Mouse (Mus musculus) liver, postnatal 0 days (tissue): Measurements from ENCODE around the gene Rgl1. TPM values are rescaled to one million over a fixed set of nuclear protein-coding genes. Genes with fewer than 3 reads are reported as not detected.
A peak's percentile ranks its signal among the peaks of the same experiment; 100 is the strongest.

ENCODE experiments used
- ATAC-seq: fragments of 200-750 bp; cut with Nextera tagmentation; 2 replicates; pipeline ENCODE4 v1.8.0; 2017; ENCODE audit warnings: mild to moderate bottlenecking, moderate library complexity
- DNase-seq: peaks from one replicate; pipeline ENCODE4 v3.0.0-alpha.2; 2016
- H3K27ac ChIP-seq: fragments of 300-500 bp; sonication (generic); 2 replicates; pipeline ENCODE4 v1.5.1; 2014; ENCODE audit warnings: antibody characterized with exemption, moderate library complexity, mild to moderate bottlenecking, low read depth
- H3K27me3 ChIP-seq: fragments of 300-500 bp; sonication (generic); 2 replicates; pipeline ENCODE4 v1.6.1; 2014; ENCODE audit warnings: low read length, control low read depth, mixed read lengths; ENCODE audit not compliant: insufficient read depth
- H3K36me3 ChIP-seq: fragments of 300-500 bp; sonication (generic); replicated peaks from 2 replicates; pipeline ENCODE4 v1.6.1; 2014; ENCODE audit warnings: mild to moderate bottlenecking, control low read depth, low read length, moderate library complexity, mixed read lengths; ENCODE audit not compliant: insufficient read depth
- H3K4me1 ChIP-seq: fragments of 300-500 bp; sonication (generic); 2 replicates; pipeline ENCODE4 v1.6.1; 2014; ENCODE audit warnings: antibody characterized with exemption, mild to moderate bottlenecking, control low read depth; ENCODE audit not compliant: insufficient read depth
- H3K4me2 ChIP-seq: fragments of 300-500 bp; sonication (generic); 2 replicates; pipeline ENCODE4 v1.6.1; 2014; ENCODE audit warnings: low read depth, mild to moderate bottlenecking, low read length, moderate library complexity, mixed read lengths
- H3K4me3 ChIP-seq: fragments of 300-500 bp; sonication (generic); 2 replicates; pipeline ENCODE4 v1.5.1; 2014; ENCODE audit warnings: low read depth, low read length
- H3K9ac ChIP-seq: fragments of 300-500 bp; sonication (generic); replicated peaks from 2 replicates; pipeline ENCODE4 v1.6.1; 2014; ENCODE audit warnings: mild to moderate bottlenecking, moderate library complexity
- H3K9me3 ChIP-seq: fragments of 300-500 bp; sonication (generic); 2 replicates; pipeline ENCODE4 v1.6.1; 2016; ENCODE audit warnings: mild to moderate bottlenecking, control low read depth, low read length, mixed read lengths
- CTCF ChIP-seq: sonication (generic); IDR thresholded peaks from 2 replicates; pipeline ENCODE4 v1.5.1; 2016; ENCODE audit warnings: antibody characterized with exemption, low read depth
- EP300 ChIP-seq: IDR thresholded peaks from 2 replicates; pipeline ENCODE4 v1.6.1; 2016; ENCODE audit warnings: antibody characterized with exemption, low read depth, mild to moderate bottlenecking
- WGBS: fragments of 180-500 bp; shearing (Covaris S2); extraction: QIAGEN DNeasy Blood & Tissue Kit; methylation state at CpG from one replicate; pipeline ENCODE4 v1.1.7; 2014; ENCODE audit not compliant: insufficient replicate concordance; 5-methylcytosine and 5-hydroxymethylcytosine counted together
- polyA plus RNA-seq: library from polyadenylated mRNA; unstranded; fragments of >200 nt; fragmentation: Nextera tagmentation; extraction: Ambion mirVana; gene quantifications from 2 replicates; pipeline ENCODE4 v1.2.1, GENCODE M21; 2015

Rgl1 gene
- polyA plus RNA-seq, 1 experiment from 2014 or later, result 16.2 TPM

DNA sequence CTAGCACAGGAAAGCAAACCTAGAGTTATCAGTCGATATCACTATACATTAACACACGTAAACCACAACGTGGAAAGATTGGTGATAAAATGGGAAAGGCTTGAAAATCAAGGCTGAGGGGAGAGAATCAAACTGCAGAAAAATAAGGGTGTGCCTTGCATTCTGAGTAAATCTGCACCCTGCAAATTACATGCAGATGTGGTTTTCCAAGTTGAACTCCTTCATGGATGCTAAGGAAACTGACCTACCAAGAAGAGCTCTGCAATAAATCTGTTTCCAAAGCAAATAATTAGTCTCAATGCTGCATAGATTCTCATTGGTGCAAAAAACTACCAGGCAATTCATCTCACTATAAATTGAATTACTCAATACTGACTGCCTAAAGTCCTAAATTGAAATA, 178.7 kb downstream of the Rgl1 start:
- Histone ChIP-seq H3K27ac (no peak overlapping the region), H3K9me3 (no peaks in the 10 kb centered on the region), H3K4me1 (peaks cover 26% of the 10 kb centered on the region), H3K36me3 (0 out of 2 replicates have a peak, but pooled peaks cover 6% of the 10 kb centered on the region), H3K27me3 (no peaks in the 10 kb centered on the region), H3K4me2 (no peak overlapping the region), H3K9ac (no peak overlapping the region), H3K4me3 (no peak overlapping the region)
- no peak for DNase-seq
- 63% methylated on average over 3 of the region's 3 CpGs for WGBS
- TF ChIP-seq EP300 (no peak), CTCF (no peak)
- ATAC-seq, result no peak

DNA sequence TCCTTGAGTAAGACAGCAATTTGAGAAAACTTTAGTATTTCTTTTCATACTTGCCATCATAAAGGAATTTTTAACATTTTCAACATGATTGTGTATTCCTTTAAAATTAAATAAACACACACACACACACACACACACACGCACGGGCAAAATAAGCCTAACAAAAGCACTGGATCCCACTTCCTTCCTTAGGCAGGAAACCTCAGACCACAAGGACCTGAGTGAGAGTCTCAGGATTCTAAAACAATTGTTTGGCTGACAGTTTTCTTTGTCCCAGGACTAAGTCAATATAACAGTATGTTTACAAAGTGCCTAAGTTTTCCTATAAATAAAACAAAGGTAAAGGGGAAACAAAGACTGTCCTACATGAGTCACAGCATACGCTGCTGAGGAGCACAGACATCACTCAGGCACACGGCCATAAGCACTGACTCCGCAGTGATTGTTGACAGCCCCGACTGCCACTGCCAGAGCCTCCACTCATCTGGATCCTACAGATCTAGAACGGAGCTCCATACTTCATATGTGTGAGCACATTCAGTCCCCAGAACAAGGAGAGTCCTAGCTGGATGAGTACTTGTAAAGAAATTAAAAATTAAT, 180.7 kb downstream of the Rgl1 start:
- Histone ChIP-seq H3K27me3 (no peaks in the 10 kb centered on the region), H3K9me3 (no peaks in the 10 kb centered on the region), H3K4me3 (no peak overlapping the region), H3K9ac (no peak overlapping the region), H3K27ac (no peak overlapping the region), H3K4me2 (no peak overlapping the region), H3K4me1 (peaks cover 18% of the 10 kb centered on the region; the same call in 1 of the 2 replicates), H3K36me3 (0 out of 2 replicates have a peak, but pooled peaks cover 6% of the 10 kb centered on the region)
- no peak for DNase-seq
- ATAC-seq, result no peak
- TF ChIP-seq CTCF (no peak), EP300 (no peak)
- 35% methylated on average over 7 of the region's 7 CpGs for WGBS

DNA sequence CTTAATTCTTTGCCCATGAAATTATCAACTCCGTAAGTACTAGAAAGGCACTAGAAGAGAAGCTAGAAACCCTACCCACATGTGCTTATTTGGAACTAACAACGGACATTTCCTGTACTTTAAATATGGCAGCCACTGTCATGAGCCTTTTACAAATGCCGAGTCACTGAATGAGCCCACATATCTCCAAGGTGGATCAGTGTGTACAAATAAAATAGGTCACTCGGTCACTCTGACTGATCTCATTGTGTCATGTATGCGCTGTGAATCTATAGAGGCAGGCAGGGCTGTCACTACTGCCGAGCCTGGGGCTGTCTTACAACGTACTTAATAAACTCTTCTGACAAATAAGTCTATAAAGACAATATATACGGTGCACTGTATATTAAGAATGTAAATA, 181.2 kb downstream of the Rgl1 start:
- Histone ChIP-seq H3K4me1 (peaks cover 14% of the 10 kb centered on the region; the same call in 1 of the 2 replicates), H3K9ac (no peak overlapping the region), H3K4me3 (no peak overlapping the region), H3K9me3 (no peaks in the 10 kb centered on the region), H3K27ac (no peak overlapping the region), H3K27me3 (no peaks in the 10 kb centered on the region), H3K36me3 (0 out of 2 replicates have a peak, but pooled peaks cover 6% of the 10 kb centered on the region), H3K4me2 (no peak overlapping the region)
- 31% methylated on average over 8 of the region's 8 CpGs for WGBS
- no peak for DNase-seq
- TF ChIP-seq EP300, result no peak
- no peak for TF ChIP-seq CTCF
- peak; percentile 73 for ATAC-seq

DNA sequence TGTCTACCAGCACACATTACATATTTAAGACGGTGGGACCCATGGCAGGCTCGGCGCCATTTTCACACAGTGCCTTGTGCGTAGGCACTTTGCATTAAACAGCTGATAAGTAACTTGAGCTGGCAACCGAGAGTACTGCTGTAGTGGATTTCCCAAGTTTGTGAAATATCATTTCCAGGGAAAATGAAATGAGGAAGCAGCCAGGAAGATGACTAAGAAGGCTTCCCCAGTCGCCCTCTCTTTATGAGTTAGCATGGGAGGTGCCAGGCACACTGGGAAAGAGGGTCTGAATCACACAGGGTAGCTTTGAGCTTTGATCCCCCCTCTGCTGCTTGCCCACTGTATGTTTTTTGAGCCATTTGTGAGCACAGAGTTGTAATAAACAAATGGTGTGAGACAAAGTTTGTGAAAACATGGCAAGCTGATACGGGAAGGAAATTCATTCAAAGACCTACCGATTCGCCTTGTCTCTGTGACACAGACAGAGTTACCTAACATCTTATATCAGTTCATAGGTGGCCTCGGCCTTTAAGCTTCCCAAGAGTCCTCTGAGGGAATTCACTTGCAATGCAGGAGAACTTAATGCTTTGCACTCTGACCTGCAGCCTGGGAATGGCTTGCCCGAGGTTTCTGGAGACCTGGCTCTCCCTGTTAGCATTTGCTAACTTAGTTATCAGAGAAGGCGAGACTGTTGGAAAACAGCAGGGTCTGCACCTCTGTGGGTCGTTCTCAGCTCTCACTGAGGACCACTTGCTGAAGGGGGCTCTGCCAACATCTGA, 184.8 kb downstream of the Rgl1 start:
- Histone ChIP-seq H3K27ac (peak overlapping the region; percentile 22; the same call in 1 of the 2 replicates), H3K4me1 (peaks cover 12% of the 10 kb centered on the region), H3K9me3 (no peaks in the 10 kb centered on the region), H3K4me3 (no peak overlapping the region), H3K36me3 (0 out of 2 replicates have a peak, but pooled peaks cover 5% of the 10 kb centered on the region), H3K27me3 (no peaks in the 10 kb centered on the region), H3K4me2 (no peak overlapping the region), H3K9ac (no peak overlapping the region)
- DNase-seq (no peak), ATAC-seq (0 out of 2 replicates have a peak, but pooled peaks have one; percentile 19)
- TF ChIP-seq CTCF, result no peak
- no peak for TF ChIP-seq EP300
- WGBS, result 61% methylated on average over 13 of the region's 13 CpGs

DNA sequence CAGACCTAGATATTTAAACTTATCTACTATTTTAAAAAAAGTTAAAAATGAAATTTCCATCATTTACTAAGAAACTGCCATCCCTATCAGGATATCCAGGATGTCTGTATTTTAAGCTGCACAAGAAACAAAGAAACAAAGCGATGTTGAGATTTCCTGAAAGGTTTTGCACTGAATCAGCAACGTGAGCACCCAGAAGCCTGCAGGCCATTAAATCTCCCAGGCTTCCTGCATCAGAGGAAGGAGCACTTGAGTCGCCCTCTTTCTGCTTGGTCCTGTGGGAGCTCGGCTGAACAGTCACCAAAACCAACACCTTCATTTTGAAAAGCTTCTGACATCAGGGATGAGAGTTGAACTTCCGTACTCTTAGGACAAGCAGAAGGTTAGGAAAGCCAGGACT, 187.2 kb downstream of the Rgl1 start:
- no peak overlapping the region for H3K9ac ChIP-seq
- ATAC-seq (no peak), DNase-seq (no peak)
- H3K4me1 ChIP-seq, result peaks cover 11% of the 10 kb centered on the region
- no peak overlapping the region for H3K27ac ChIP-seq
- whole genome bisulfite sequencing, result 63% methylated on average over 5 of the region's 5 CpGs
- no peaks in the 10 kb centered on the region for H3K9me3 ChIP-seq
- no peak for TF ChIP-seq EP300
- no peak for TF ChIP-seq CTCF
- no peak overlapping the region for H3K4me2 ChIP-seq
- no peaks in the 10 kb centered on the region for H3K27me3 ChIP-seq
- H3K36me3 ChIP-seq, result 0 out of 2 replicates have a peak, but pooled peaks cover 2% of the 10 kb centered on the region
- no peak overlapping the region for H3K4me3 ChIP-seq

DNA sequence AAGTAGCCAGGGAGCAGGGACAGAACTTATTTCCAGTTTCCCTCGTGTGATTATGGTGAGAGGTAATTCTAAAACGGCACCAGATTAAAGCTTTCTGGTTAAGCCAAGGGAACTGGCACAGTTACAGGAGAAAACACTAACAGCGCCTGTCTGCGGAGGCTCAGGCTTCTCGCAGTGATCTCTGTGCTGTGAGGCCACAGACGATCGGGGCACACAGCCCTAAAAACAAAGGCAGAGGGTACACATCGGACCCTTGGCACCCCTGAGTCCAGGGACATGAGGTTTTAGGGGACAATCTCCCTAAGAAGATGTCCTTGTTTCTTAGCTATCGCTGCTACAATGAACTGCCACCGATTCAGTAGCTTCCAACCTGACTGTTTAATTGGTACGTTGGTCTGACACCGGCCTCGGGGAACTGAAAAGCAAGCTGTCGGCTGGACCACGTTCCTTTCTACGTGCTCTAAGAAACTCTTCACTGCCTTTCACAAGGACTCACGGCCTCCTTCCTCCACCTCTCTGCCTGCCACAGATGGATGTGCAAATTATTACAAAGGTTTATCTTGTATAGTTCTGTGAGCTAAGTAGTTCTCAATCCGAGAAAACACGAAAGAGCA, 187.9 kb downstream of the Rgl1 start:
- no peaks in the 10 kb centered on the region for H3K36me3 ChIP-seq
- WGBS, result 74% methylated on average over 19 of the region's 19 CpGs
- TF ChIP-seq CTCF, result no peak
- TF ChIP-seq EP300, result no peak
- peaks cover 18% of the 10 kb centered on the region for H3K4me1 ChIP-seq
- no peak overlapping the region for H3K27ac ChIP-seq
- H3K4me2 ChIP-seq, result no peak overlapping the region
- no peaks in the 10 kb centered on the region for H3K9me3 ChIP-seq
- no peak overlapping the region for H3K9ac ChIP-seq
- no peak overlapping the region for H3K4me3 ChIP-seq
- ATAC-seq (no peak), DNase-seq (no peak)
- H3K27me3 ChIP-seq, result no peaks in the 10 kb centered on the region
